ENCODE assay signal across 8 mouse cellular contexts in the genomic region with DNA sequence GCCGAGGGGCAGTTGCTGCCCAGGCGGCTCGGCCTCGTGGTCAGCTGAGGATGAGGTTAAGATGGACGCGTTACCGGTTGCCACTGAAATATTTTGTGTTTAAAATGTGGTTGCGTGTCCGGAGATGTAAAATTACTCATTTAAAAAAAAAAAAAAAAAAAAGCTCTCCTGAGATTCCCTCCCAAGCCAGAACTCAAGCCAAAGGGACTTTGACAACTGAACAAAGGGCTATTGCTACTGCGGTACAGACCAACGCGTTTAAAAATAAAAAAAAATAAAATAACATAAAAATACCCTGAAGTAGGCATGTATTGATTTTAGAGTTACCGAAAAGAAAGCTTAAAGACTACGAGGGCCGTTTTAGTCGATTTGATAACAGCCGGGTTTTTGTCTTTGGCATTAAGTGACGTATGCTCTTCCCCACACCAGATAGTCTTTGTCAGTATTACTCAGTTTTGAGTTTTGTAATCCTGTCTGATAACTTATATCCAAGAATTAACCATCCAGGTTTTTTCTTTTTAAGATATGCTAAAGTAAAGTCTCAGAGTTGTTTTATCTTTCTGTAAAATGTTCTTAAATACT. TPM values are rescaled to one million over a fixed set of nuclear protein-coding genes. Genes with fewer than 3 reads are reported as not detected.
DNase-seq lines count a peak whose midpoint lies in the region; ATAC-seq lines count a peak whose summit lies in the region.

No protein-coding gene starts in this region.

- H3K36me3 ChIP-seq in erythroblast, embryonic 14.5 days (ENCODE audit: control insufficient read depth) = peaks cover 15% of the 10 kb centered on the region
- H3K36me3 ChIP-seq in forebrain, embryonic 15.5 days = no peaks in the 10 kb centered on the region
- H3K36me3 ChIP-seq in liver, embryonic 16.5 days (ENCODE audit: control insufficient read depth, insufficient read depth) = peaks cover 3% of the 10 kb centered on the region

- peak overlapping the region; percentile 100 for H3K27ac ChIP-seq in forebrain, embryonic 15.5 days (replicated peaks)
- peak overlapping the region; percentile 97 for H3K27ac ChIP-seq in liver, embryonic 16.5 days (ENCODE audit: low read length)

- peak overlapping the region; percentile 86 for H3K9ac ChIP-seq in forebrain, embryonic 15.5 days (replicated peaks)
- peak overlapping the region; percentile 76 for H3K9ac ChIP-seq in liver, embryonic 16.5 days (ENCODE audit: low read depth, low read length)

- ATAC-seq in erythroblast, adult 5-6 weeks (replicated peaks; ENCODE audit: low FRiP score, poor library complexity, severe bottlenecking) = no peak
- no peak for ATAC-seq in forebrain, embryonic 15.5 days (replicated peaks)
- no peak for ATAC-seq in liver, embryonic 16.5 days (ENCODE audit: low read depth)
- ATAC-seq in activated CD4-positive, CD25-positive, alpha-beta regulatory T cell, adult 4 months = no peak

- peak overlapping the region; percentile 79 for H3K4me2 ChIP-seq in forebrain, embryonic 15.5 days (replicated peaks)
- H3K4me2 ChIP-seq in liver, embryonic 16.5 days (ENCODE audit: low read depth, low read length) = peak overlapping the region; percentile 93

- no peaks in the 10 kb centered on the region for H3K9me3 ChIP-seq in erythroblast, embryonic 14.5 days (ENCODE audit: control insufficient read depth, low read length)
- H3K9me3 ChIP-seq in forebrain, embryonic 15.5 days = no peaks in the 10 kb centered on the region
- no peaks in the 10 kb centered on the region for H3K9me3 ChIP-seq in liver, embryonic 16.5 days (replicated peaks; ENCODE audit: control insufficient read depth, low read length)

- DNase-seq in CD4-positive, CD25-positive, alpha-beta regulatory T cell, adult 2 months (ENCODE audit: low read depth, low spot score) = peak; percentile 62
- no peak for DNase-seq in adrenal gland, postnatal 36 days
- DNase-seq in thymus, postnatal 25 days = no peak

- 0% methylated on average over 18 of the region's 18 CpGs for WGBS in forebrain, embryonic 15.5 days
- under 1% methylated on average over 18 of the region's 18 CpGs for WGBS in liver, embryonic 16.5 days (ENCODE audit: insufficient replicate concordance)

- no peaks in the 10 kb centered on the region for H3K27me3 ChIP-seq in erythroblast, embryonic 14.5 days (ENCODE audit: control insufficient read depth)
- H3K27me3 ChIP-seq in forebrain, embryonic 15.5 days = no peaks in the 10 kb centered on the region
- H3K27me3 ChIP-seq in liver, embryonic 16.5 days (ENCODE audit: control insufficient read depth, insufficient read depth, low read depth, low read length) = no peaks in the 10 kb centered on the region

- peak overlapping the region; percentile 95 for H3K4me3 ChIP-seq in erythroblast, embryonic 14.5 days (replicated peaks)
- H3K4me3 ChIP-seq in forebrain, embryonic 15.5 days = peak overlapping the region; percentile 87
- peak overlapping the region; percentile 79 for H3K4me3 ChIP-seq in liver, embryonic 16.5 days (ENCODE audit: low read depth, low read length)

- peaks cover 14% of the 10 kb centered on the region for H3K4me1 ChIP-seq in erythroblast, embryonic 14.5 days (ENCODE audit: control insufficient read depth)
- H3K4me1 ChIP-seq in forebrain, embryonic 15.5 days = peaks cover 6% of the 10 kb centered on the region
- H3K4me1 ChIP-seq in liver, embryonic 16.5 days (ENCODE audit: control insufficient read depth, low read depth, low read length) = no peaks in the 10 kb centered on the region; the same call in 1 of the 2 replicates

RNA-seq across cellular contexts. Expression of gene Mttp, which starts 0.6 kb away (rescaled TPM):
- 0.02 and 0.04 TPM in 2 replicates for polyA plus RNA-seq in erythroblast, embryonic 14.5 days (2012)
- total RNA-seq in erythroblast, adult 5-6 weeks (2015; ENCODE audit: low replicate concordance) = 0.77 and 1.3 TPM in 2 replicates
- total RNA-seq in erythroblast, adult 5-6 weeks (2017; ENCODE audit: low replicate concordance) = 0.51 and 1.4 TPM in 2 replicates
- 8.6 and 8.7 TPM in 2 replicates for polyA plus RNA-seq in forebrain, embryonic 15.5 days (2015; fragmentation: Nextera tagmentation; extraction: Ambion mirVana)
- 45.6 and 48.8 TPM in 2 replicates for polyA plus RNA-seq in liver, embryonic 16.5 days (2015; fragmentation: Nextera tagmentation; extraction: Ambion mirVana)
- total RNA-seq in adrenal gland, postnatal 36 days (2021) = 10 to 100 TPM in 1 of 2 experiments, 1 to 10 TPM in 1; 6.5 to 15.9 TPM
- polyA plus RNA-seq in activated CD4-positive, CD25-positive, alpha-beta regulatory T cell, adult 4 months (2017; shearing (Covaris generic)) = 1 to 10 TPM; 2.9 to 3.6 TPM

RNA-seq across cellular contexts. Expression of gene Trmt10a, which starts 0.9 kb away (rescaled TPM):
- polyA plus RNA-seq in erythroblast, embryonic 14.5 days (2012) = 0.45 and 0.54 TPM in 2 replicates
- 0.77 and 3.3 TPM in 2 replicates for total RNA-seq in erythroblast, adult 5-6 weeks (2015; ENCODE audit: low replicate concordance)
- 3.8 and 12.3 TPM in 2 replicates for total RNA-seq in erythroblast, adult 5-6 weeks (2017; ENCODE audit: low replicate concordance)
- polyA plus RNA-seq in forebrain, embryonic 15.5 days (2015; fragmentation: Nextera tagmentation; extraction: Ambion mirVana) = 7.0 and 7.5 TPM in 2 replicates
- 4.5 and 4.8 TPM in 2 replicates for polyA plus RNA-seq in liver, embryonic 16.5 days (2015; fragmentation: Nextera tagmentation; extraction: Ambion mirVana)
- 10 to 100 TPM; 12.9 to 13.1 TPM for total RNA-seq in adrenal gland, postnatal 36 days (2021)
- 10 to 100 TPM in 1 of 2 experiments, 1 to 10 TPM in 1; 8.7 to 10.0 TPM for polyA plus RNA-seq in activated CD4-positive, CD25-positive, alpha-beta regulatory T cell, adult 4 months (2017; shearing (Covaris generic))

RNA-seq across cellular contexts. Expression of gene 4930579F01Rik, which starts 49.5 kb away (rescaled TPM):
- polyA plus RNA-seq in erythroblast, embryonic 14.5 days (2012) = not detected in 2 replicates
- not detected in 2 replicates for total RNA-seq in erythroblast, adult 5-6 weeks (2015; ENCODE audit: low replicate concordance)
- not detected in 2 replicates for total RNA-seq in erythroblast, adult 5-6 weeks (2017; ENCODE audit: low replicate concordance)
- polyA plus RNA-seq in forebrain, embryonic 15.5 days (2015; fragmentation: Nextera tagmentation; extraction: Ambion mirVana) = not detected in 2 replicates
- not detected in 2 replicates for polyA plus RNA-seq in liver, embryonic 16.5 days (2015; fragmentation: Nextera tagmentation; extraction: Ambion mirVana)
- total RNA-seq in adrenal gland, postnatal 36 days (2021) = not detected
- polyA plus RNA-seq in activated CD4-positive, CD25-positive, alpha-beta regulatory T cell, adult 4 months (2017; shearing (Covaris generic)) = not detected
